Mouse (Mus musculus) CH12.LX (cell line): ENCODE measurements around the gene BC107364.

Source experiments
- CHD1 ChIP-seq: IDR thresholded peaks from 2 replicates; pipeline ENCODE4 v1.6.1; 2012; ENCODE audit warnings: low read depth, low read length, improper control_type of control experiment, inconsistent platforms
- CHD2 ChIP-seq: IDR thresholded peaks from 2 replicates; pipeline ENCODE4 v1.6.1; 2011; ENCODE audit warnings: low read length, improper control_type of control experiment
- CTCF ChIP-seq, 2 experiments: IDR thresholded peaks in 1 of 2; conservative IDR thresholded peaks in 1 of 2; 2 replicates each; pipeline ENCODE4 v1.5.1; 2011 to 2012; ENCODE audit warnings: low read depth in 2 of 2, low read length in 2 of 2, improper control_type of control experiment in 1 of 2, inconsistent platforms in 1 of 2, mild to moderate bottlenecking in 1 of 2, moderate library complexity in 1 of 2
- E2F4 ChIP-seq: IDR thresholded peaks from 2 replicates; pipeline ENCODE4 v1.6.1; 2011; ENCODE audit warnings: low read depth, low read length, improper control_type of control experiment; ENCODE audit not compliant: insufficient replicate concordance
- GABPA ChIP-seq: IDR thresholded peaks from 2 replicates; pipeline ENCODE4 v1.6.1; 2012; ENCODE audit warnings: low read depth, low read length, improper control_type of control experiment, inconsistent platforms; ENCODE audit not compliant: insufficient replicate concordance
- NELFE ChIP-seq: IDR thresholded peaks from 2 replicates; pipeline ENCODE4 v1.6.1; 2011; ENCODE audit warnings: low read depth, low read length, improper control_type of control experiment
- POLR2A ChIP-seq: IDR thresholded peaks from 2 replicates; pipeline ENCODE4 v1.6.1; 2011; ENCODE audit warnings: low read depth, mild to moderate bottlenecking, improper control_type of control experiment, low read length
- RAD21 ChIP-seq: IDR thresholded peaks from 2 replicates; pipeline ENCODE4 v1.6.1; 2011; ENCODE audit warnings: low read depth, mild to moderate bottlenecking, low read length, improper control_type of control experiment, moderate library complexity
- SIN3A ChIP-seq: IDR thresholded peaks from 2 replicates; pipeline ENCODE4 v1.6.1; 2012; ENCODE audit warnings: low read length, improper control_type of control experiment, inconsistent platforms
- USF1 ChIP-seq: IDR thresholded peaks from 2 replicates; pipeline ENCODE4 v1.6.1; 2014; ENCODE audit warnings: low read depth, mild to moderate bottlenecking, inconsistent platforms, low read length, improper control_type of control experiment
- USF2 ChIP-seq: conservative IDR thresholded peaks from 2 replicates; pipeline ENCODE4 v1.6.1; 2011; ENCODE audit warnings: low read depth, low read length, improper control_type of control experiment

DNA sequence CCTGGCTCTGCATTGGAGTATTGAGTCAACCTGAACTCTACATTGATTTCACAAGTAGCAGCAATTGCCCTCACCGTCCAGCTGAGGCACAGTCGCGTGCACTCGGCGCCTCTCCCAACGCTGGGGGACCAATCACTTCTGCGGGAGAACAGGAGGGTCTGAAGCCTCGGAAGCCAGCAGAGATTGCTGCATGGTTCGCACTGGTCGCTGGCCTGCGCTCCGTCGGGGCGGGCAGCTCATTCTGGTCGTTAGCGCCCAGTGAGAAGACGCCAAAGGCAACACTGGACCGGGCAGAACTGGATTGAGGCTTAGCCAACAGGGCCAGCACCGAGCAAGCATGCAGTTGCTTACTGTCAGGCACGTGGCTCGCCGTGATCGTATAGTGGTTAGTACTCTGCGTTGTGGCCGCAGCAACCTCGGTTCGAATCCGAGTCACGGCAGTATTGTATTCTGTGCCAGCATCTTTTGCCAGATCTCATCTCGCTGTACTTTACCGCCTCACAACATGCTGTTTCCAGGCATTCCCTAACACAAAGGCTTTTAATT is 42.3 kb downstream of the BC107364 start:
- TF ChIP-seq POLR2A (no peak), CHD2 (no peak), CTCF (conservative IDR thresholded peaks at IDR 0.05 in 1 of 2, IDR thresholded peaks at IDR 0.05 in 1 of 2; ENCODE audit: low read depth in 2 of 2, low read length in 2 of 2) (no peak), NELFE (no peak), USF2 (no peak), SIN3A (no peak), CHD1 (no peak), GABPA (no peak), USF1 (no peak), RAD21 (no peak), E2F4 (no peak)
